Mouse (Mus musculus) liver, embryonic 14 days (tissue): ENCODE measurements around the gene Mphosph10. TPM values are rescaled to one million over a fixed set of nuclear protein-coding genes. Genes with fewer than 3 reads are reported as not detected.

Source experiments
- polyA plus RNA-seq: library from polyadenylated mRNA; depleted of rRNA; stranded (reverse); fragments of >200 nt; gene quantifications from 2 replicates; pipeline ENCODE4 v1.2.3, GENCODE M21; 2012; rRNA removed

The Mphosph10 gene
- polyA plus RNA-seq, result 16.8 and 17.4 TPM in 2 replicates

DNA sequence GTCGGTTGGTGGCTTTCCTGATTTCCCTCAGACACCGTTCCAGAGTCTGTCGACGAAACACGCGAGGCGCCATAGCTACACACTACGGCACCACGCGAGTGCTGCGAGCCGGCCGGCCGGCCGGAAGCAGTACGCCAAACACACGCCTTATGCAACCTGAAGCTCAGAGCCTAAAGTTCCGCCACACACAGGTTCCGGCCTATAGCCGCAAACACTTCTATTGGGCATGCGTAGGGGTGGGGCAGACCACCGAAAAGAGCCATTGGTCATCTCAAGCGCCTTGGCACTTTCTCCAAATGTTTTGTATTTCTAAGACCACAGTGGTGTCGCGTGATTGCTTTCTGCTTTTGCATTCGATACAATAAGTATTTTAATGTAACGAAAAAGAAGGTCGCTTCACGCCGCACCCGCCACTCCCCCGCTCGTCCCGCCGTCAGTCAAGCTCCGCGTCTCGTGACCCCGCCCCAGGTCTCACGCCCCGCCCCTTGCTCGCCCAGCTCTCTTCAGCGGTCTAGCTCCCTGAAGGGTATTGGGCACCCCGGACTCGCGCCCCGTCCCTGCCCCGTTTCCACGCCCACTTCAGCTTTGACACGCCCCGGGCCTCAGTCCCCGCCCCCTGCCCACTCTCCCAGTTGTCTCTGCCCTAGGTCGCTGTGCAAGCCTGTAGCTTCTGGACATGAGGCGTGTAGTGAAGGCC lies at the start of gene Mphosph10, which contains the start of gene Mcee:
TSS of gene Mphosph10 (minus strand) at position 147 of the 697 bp plus-strand sequence.
TSS of gene Mcee (plus strand) at position 486 of the 697 bp plus-strand sequence.

DNA sequence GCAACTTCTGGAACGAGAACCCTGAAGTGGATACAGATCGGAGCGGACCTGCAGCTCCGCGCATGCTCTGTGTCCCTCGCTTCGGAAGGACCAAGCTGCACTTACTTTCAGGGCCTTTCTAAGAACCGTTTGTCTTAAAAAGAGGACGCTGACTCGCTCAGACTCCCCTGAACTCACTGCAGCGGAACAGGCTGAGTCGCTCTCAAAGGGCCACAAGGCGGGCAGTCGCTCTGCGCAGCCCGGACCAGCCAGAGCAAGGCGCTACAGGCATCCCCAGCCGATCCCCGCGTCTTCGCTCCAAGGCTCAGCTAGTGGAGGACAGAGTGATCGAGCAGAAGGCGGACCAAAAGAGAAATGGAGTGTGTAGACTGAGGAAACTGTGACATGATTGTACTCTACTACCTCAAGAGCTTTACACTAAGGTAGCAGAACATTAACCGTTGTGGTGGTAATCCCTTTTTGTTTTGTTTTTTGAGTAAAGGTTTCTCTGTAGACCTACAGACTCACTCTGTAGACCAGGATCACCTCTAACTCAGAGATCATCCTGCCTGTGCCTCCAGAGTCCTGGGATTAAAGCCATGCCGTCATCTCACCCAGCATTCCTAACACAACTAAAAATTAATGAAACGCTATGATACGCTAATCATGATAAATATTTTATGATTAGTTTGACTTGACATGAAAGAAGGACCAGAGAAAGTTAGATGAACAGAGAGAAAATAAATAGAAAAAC lies 18.1 kb downstream of the Mphosph10 start, which contains the start of gene Fan1:
TSS of gene Fan1 (minus strand) at position 266 of the 733 bp plus-strand sequence.

Other genes starting within 250 kb of the Mphosph10 start
- gene Trpm1, start 238.4 kb downstream of the Mphosph10 start, polyA plus RNA-seq, result not detected in 2 replicates
- gene Mtmr10, start 104.6 kb downstream of the Mphosph10 start, polyA plus RNA-seq, result 1.2 and 1.5 TPM in 2 replicates
- gene Fan1, start 18.2 kb downstream of the Mphosph10 start, polyA plus RNA-seq, result 0.94 and 1.1 TPM in 2 replicates
- 24.9 and 25.5 TPM in 2 replicates for gene Mcee, start 339 bp upstream of the Mphosph10 start, polyA plus RNA-seq
- gene Apba2, start 109.4 kb upstream of the Mphosph10 start, polyA plus RNA-seq, result 0.02 and 0.06 TPM in 2 replicates